Mouse (Mus musculus) thymus, adult 2 months (tissue): Measurements from ENCODE around the gene Fcho1.

Experiments
- CTCF ChIP-seq: fragments of 200-500 bp; IDR thresholded peaks from 2 replicates; pipeline ENCODE4 v1.5.1; 2012; ENCODE audit warnings: mild to moderate bottlenecking, control low read depth, low read length, moderate library complexity, borderline replicate concordance; ENCODE audit not compliant: control insufficient read depth, poor library complexity, insufficient read depth; ENCODE audit errors: extremely low read depth
- POLR2A ChIP-seq: fragments of 200-500 bp; IDR thresholded peaks from 2 replicates; pipeline ENCODE4 v1.6.1; 2012; ENCODE audit warnings: mild to moderate bottlenecking, low read length, control low read depth, moderate library complexity; ENCODE audit not compliant: control insufficient read depth, poor library complexity, insufficient read depth; ENCODE audit errors: extremely low read depth

GRCm38 (mm10) chr8:71677555-71677954, 48.0 kb downstream of the Fcho1 start:
- no peak for TF ChIP-seq CTCF
- no peak for TF ChIP-seq POLR2A
